Mouse (Mus musculus) neural tube, embryonic 11.5 days (tissue): Measurements from ENCODE around the gene Phf21b. TPM values are rescaled to one million over a fixed set of nuclear protein-coding genes. Genes with fewer than 3 reads are reported as not detected.
A peak's percentile ranks its signal among the peaks of the same experiment; 100 is the strongest.
"Not testable (repeated sequence)": the region's sequence is repeated elsewhere in the genome, so short reads cannot be mapped to it uniquely, and the experiment has no call there.

Source experiments
- ATAC-seq: fragments of 200-750 bp; cut with Nextera tagmentation; 2 replicates; pipeline ENCODE4 v1.8.0; 2017; ENCODE audit warnings: moderate number of reproducible peaks, mild to moderate bottlenecking, moderate TSS enrichment, moderate library complexity; ENCODE audit not compliant: insufficient read depth, low FRiP score, low TSS enrichment
- DNase-seq: peaks from one replicate; pipeline ENCODE4 v3.0.0-alpha.2; 2015; ENCODE audit warnings: low spot score
- H3K27ac ChIP-seq: fragments of 300-500 bp; sonication (generic); 2 replicates; pipeline ENCODE4 v1.5.1; 2014; ENCODE audit warnings: low read depth, mild to moderate bottlenecking, low read length
- H3K27me3 ChIP-seq: fragments of 300-500 bp; sonication (generic); 2 replicates; pipeline ENCODE4 v1.6.1; 2014; ENCODE audit warnings: mild to moderate bottlenecking, low read length, mixed read lengths; ENCODE audit not compliant: control insufficient read depth, insufficient read depth
- H3K36me3 ChIP-seq: fragments of 300-500 bp; sonication (generic); 2 replicates; pipeline ENCODE4 v1.6.1; 2014; ENCODE audit warnings: mild to moderate bottlenecking, low read length, moderate library complexity, mixed read lengths; ENCODE audit not compliant: control insufficient read depth, insufficient read depth
- H3K4me1 ChIP-seq: fragments of 300-500 bp; sonication (generic); 2 replicates; pipeline ENCODE4 v1.6.1; 2014; ENCODE audit warnings: low read length, mixed read lengths; ENCODE audit not compliant: control insufficient read depth, insufficient read depth
- H3K4me2 ChIP-seq: fragments of 300-500 bp; sonication (generic); 2 replicates; pipeline ENCODE4 v1.6.1; 2014; ENCODE audit warnings: low read depth, mild to moderate bottlenecking, moderate library complexity
- H3K4me3 ChIP-seq: fragments of 300-500 bp; sonication (generic); 2 replicates; pipeline ENCODE4 v1.5.1; 2014; ENCODE audit warnings: low read depth, low read length
- H3K9ac ChIP-seq: fragments of 300-500 bp; sonication (generic); 2 replicates; pipeline ENCODE4 v1.6.1; 2014; ENCODE audit warnings: mild to moderate bottlenecking, low read length
- H3K9me3 ChIP-seq: fragments of 300-500 bp; sonication (generic); 2 replicates; pipeline ENCODE4 v1.6.1; 2016; ENCODE audit warnings: low read length; ENCODE audit not compliant: control insufficient read depth
- WGBS: fragments of 180-500 bp; shearing (Covaris S2); extraction: QIAGEN DNeasy Blood & Tissue Kit; methylation state at CpG from one replicate; pipeline ENCODE4 v1.1.7; 2014; 5-methylcytosine and 5-hydroxymethylcytosine counted together
- polyA plus RNA-seq: library from polyadenylated mRNA; unstranded; fragments of >200 nt; fragmentation: Nextera tagmentation; extraction: Ambion mirVana; gene quantifications from 2 replicates; pipeline ENCODE4 v1.2.1, GENCODE M21; 2014

Gene Phf21b
- polyA plus RNA-seq = 32.2 and 36.0 TPM in 2 replicates

DNA sequence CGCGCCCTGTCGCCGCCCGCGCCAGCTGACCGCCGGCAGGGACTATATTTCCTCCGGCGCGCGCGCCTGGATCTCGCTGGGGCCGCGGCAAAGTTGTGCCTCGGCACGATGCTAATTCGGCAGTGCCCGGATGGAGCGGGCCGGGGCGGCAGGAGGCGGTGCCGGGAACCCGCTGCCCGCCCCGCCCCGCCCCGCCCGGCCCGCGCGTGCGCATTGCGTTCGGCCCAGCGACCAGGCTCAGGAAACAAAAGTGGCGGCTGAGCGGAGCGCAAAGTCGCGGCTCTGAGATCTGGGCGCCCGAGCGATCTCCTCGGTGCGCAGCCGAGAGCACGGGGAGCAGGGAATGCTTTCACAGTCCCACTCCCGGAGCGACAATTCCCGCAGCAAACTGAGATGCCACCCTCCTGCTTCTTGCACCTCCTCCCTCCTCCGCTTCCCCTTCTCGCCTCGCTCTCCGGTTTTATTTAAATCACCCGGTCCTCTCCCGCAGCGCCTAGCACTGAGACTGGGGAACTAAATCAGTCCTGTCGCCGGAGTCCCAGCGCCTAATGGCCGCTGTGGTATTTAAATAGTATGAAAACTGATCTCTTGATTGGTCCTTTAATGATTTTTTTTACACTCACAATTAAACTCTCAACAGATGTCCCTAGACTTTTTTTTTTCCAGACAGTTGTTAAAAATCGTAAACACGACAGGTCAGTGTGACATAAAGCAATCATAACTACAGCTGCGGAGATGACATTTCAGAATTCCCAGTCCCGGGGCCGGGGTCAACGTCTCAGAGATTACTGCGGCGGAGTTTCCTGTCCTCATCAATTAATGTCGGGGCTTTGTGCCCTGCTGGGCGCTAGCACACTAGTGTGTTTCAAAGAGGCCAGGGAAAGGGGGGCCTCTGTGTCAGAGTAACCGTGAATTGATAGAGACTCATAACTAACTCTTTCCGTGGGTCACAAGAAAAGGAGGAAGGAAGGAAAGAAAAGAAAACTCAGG lies at the start of gene Phf21b:
Gene Phf21b, minus strand, starts transcription at position 44 of the 990 bp plus-strand sequence.
- Histone ChIP-seq H3K27me3 (no peaks in the 10 kb centered on the region), H3K36me3 (no peaks in the 10 kb centered on the region), H3K4me1 (peaks cover 17% of the 10 kb centered on the region), H3K4me3 (peak within 1 kb of the TSS; percentile 86), H3K4me2 (peak within 1 kb of the TSS; percentile 83), H3K9me3 (no peaks in the 10 kb centered on the region), H3K27ac (peak within 1 kb of the TSS; percentile 98), H3K9ac (peak within 1 kb of the TSS; percentile 97)
- ATAC-seq (peak; percentile 53), DNase-seq (peak; percentile 94)
- under 1% methylated on average over 62 of the region's 76 CpGs for WGBS

- ATAC-seq = no peak
- Histone ChIP-seq H3K4me1 (no peaks in the 10 kb centered on the region), H3K4me3 (no peak overlapping the region), H3K4me2 (no peak overlapping the region), H3K9me3 (no peaks in the 10 kb centered on the region), H3K36me3 (no peaks in the 10 kb centered on the region), H3K27ac (no peak overlapping the region), H3K27me3 (no peaks in the 10 kb centered on the region), H3K9ac (no peak overlapping the region)
- no peak for DNase-seq
- WGBS = 74% methylated on average over 7 of the region's 7 CpGs
These were observed 48.1 kb upstream of the Phf21b start for GRCm38 (mm10) chr15:84903843-84904385.

- Histone ChIP-seq H3K27ac (no peak overlapping the region), H3K4me3 (no peak overlapping the region), H3K27me3 (no peaks in the 10 kb centered on the region), H3K4me2 (no peak overlapping the region), H3K9ac (no peak overlapping the region), H3K4me1 (no peaks in the 10 kb centered on the region), H3K36me3 (no peaks in the 10 kb centered on the region), H3K9me3 (no peaks in the 10 kb centered on the region)
- ATAC-seq = no peak
- 54% methylated on average over 7 of the region's 7 CpGs for WGBS
- DNase-seq = no peak
These were observed 42.2 kb upstream of the Phf21b start for GRCm38 (mm10) chr15:84898077-84898476.

- Histone ChIP-seq H3K4me1 (no peaks in the 10 kb centered on the region), H3K9ac (no peak overlapping the region), H3K4me2 (no peak overlapping the region), H3K27ac (no peak overlapping the region), H3K9me3 (no peaks in the 10 kb centered on the region), H3K36me3 (no peaks in the 10 kb centered on the region), H3K27me3 (no peaks in the 10 kb centered on the region), H3K4me3 (no peak overlapping the region)
- 83% methylated on average over 1 of the region's 1 CpGs for WGBS
- no peak for ATAC-seq
- DNase-seq = no peak
These were observed 40.8 kb upstream of the Phf21b start for GRCm38 (mm10) chr15:84896664-84897063.

GRCm38 (mm10) chr15:84896216-84896615 lies 40.4 kb upstream of the Phf21b start:
- 73% methylated on average over 10 of the region's 10 CpGs for WGBS
- H3K4me3 ChIP-seq, H3K9ac ChIP-seq, H3K4me2 ChIP-seq, DNase-seq, H3K27me3 ChIP-seq, H3K9me3 ChIP-seq, H3K4me1 ChIP-seq, H3K36me3 ChIP-seq, H3K27ac ChIP-seq, ATAC-seq: not testable (repeated sequence)

DNA sequence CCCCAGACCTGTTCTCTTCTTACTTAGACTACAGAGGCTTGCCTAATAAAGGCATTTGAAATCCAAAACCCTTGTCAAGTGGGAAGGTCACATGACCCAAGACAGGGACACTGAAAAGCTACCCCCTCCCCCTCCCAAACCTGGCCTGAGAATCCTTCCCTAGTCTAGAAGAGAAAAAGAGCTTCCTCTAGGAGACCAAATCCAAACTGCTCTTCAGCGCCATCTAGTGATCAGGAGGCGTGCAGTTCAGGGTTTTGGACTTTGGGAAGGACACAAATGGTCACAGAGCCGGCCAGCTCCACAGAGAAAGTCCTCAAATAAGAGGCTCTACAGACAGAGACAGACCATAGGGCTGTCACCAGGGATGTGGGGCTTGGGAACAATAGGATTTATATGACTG lies 35.8 kb upstream of the Phf21b start:
- no peak overlapping the region for H3K4me2 ChIP-seq
- no peak overlapping the region for H3K4me3 ChIP-seq
- H3K9me3 ChIP-seq = no peaks in the 10 kb centered on the region
- ATAC-seq = no peak
- no peaks in the 10 kb centered on the region for H3K36me3 ChIP-seq
- WGBS = 0% methylated on average over 3 of the region's 3 CpGs
- peak; percentile 83 for DNase-seq
- no peaks in the 10 kb centered on the region for H3K27me3 ChIP-seq
- no peak overlapping the region for H3K9ac ChIP-seq
- no peak overlapping the region for H3K27ac ChIP-seq
- no peaks in the 10 kb centered on the region for H3K4me1 ChIP-seq

- H3K27ac ChIP-seq = no peak overlapping the region
- 61% methylated on average over 3 of the region's 3 CpGs for WGBS
- ATAC-seq = no peak
These were observed 35.4 kb upstream of the Phf21b start for GRCm38 (mm10) chr15:84891246-84891645.

DNA sequence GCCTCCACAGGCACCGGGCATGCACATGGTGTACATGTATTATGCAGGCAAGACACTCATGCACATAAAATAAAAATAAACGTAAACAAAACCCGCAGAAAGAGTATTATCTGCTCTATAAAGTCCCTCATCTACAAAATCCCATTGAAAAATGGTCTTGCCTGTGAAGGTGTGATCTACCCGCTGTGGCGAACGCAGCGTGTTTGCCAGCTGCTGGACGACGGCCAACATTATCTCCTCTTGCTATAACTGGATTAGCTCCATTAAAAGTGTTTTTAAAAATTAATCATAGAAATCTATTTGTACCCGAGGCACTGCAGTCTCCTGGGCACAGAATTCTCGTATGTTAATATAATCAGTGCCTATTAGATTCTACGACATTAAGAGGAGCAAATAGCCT lies 32.2 kb upstream of the Phf21b start:
- Histone ChIP-seq H3K4me1 (no peaks in the 10 kb centered on the region), H3K27me3 (no peaks in the 10 kb centered on the region), H3K4me3 (no peak overlapping the region), H3K36me3 (no peaks in the 10 kb centered on the region), H3K9me3 (no peaks in the 10 kb centered on the region), H3K27ac (no peak overlapping the region), H3K9ac (no peak overlapping the region), H3K4me2 (no peak overlapping the region)
- no peak for ATAC-seq
- 85% methylated on average over 12 of the region's 12 CpGs for WGBS
- DNase-seq = no peak

More at GRCm38 (mm10) chr15:84891246-84891645, 35.4 kb upstream of the Phf21b start:
- no peaks in the 10 kb centered on the region for H3K36me3 ChIP-seq
- no peaks in the 10 kb centered on the region for H3K9me3 ChIP-seq
- no peaks in the 10 kb centered on the region for H3K4me1 ChIP-seq
- no peak overlapping the region for H3K9ac ChIP-seq
- DNase-seq = no peak
- no peaks in the 10 kb centered on the region for H3K27me3 ChIP-seq
- H3K4me2 ChIP-seq = no peak overlapping the region
- H3K4me3 ChIP-seq = no peak overlapping the region
